Mouse (Mus musculus): Measurements from ENCODE around the gene Stmn1. TPM values are rescaled to one million over a fixed set of nuclear protein-coding genes. Genes with fewer than 3 reads are reported as not detected.

Stmn1 gene
- polyA plus RNA-seq, 1 experiment from 2014 or later = 2,263 TPM

DNA sequence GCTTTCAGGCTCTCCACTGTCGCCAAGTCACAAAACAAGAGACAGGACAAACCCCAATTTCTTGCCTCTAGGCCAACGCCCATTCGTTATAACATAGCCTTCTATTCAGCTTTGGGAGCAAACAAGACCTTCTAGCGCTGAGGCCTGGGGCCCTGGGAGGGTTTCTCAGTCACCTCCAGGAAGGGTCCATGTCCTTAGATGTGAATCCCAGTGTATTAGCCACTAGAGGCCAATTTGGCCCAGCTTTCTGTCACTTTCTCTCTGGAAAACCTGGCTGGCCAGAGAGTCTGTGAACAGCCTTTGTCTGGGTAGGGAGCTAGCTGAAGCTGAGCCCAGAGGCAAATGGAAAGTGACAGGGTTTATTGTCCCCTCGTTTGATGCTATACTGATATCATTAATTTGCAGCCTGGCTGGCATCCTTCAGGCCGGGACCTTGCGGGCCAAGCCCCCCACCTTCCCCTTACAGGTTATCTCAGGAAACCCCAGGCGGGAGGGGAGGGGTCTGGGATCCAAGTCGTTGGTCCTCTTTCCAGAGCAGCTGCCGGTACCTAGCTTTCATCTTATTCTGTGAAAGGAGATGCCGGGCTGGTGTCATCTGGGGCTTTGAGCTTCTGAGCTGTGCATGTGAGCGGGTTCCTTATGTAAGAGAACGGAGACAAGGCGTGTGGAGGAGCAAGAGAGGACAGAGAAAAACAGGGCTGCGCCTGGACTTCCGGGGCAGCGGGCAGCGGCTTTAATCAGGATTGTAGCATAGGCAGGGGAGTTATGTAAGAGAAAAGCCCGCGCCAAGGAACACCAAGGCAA is 17.5 kb upstream of the Stmn1 start:
- Histone ChIP-seq H3K4me1 (ENCODE audit: control insufficient read depth, insufficient read depth, low read length) (peaks cover 9% of the 10 kb centered on the region), H3K27ac (replicated peaks; ENCODE audit: low read depth, low read length) (no peak overlapping the region), H3K4me3 (ENCODE audit: low read depth, low read length) (no peak overlapping the region), H3K9me3 (ENCODE audit: control insufficient read depth, low read length) (no peaks in the 10 kb centered on the region), H3K9ac (ENCODE audit: low read length) (0 out of 2 replicates have a peak overlapping the region, but pooled peaks have one; percentile 12), H3K4me2 (ENCODE audit: low read depth, severe bottlenecking) (peak overlapping the region; percentile 22; the same call in 1 of the 2 replicates), H3K36me3 (ENCODE audit: control insufficient read depth, insufficient read depth, low read length) (no peaks in the 10 kb centered on the region), H3K27me3 (ENCODE audit: control insufficient read depth, insufficient read depth, low read length) (peaks cover 12% of the 10 kb centered on the region)
- DNase-seq (ENCODE audit: low spot score) = peak; percentile 33
- no peak for ATAC-seq (ENCODE audit: insufficient number of reproducible peaks, low FRiP score, low TSS enrichment, low read depth)
- 19% methylated on average over 20 of the region's 20 CpGs for WGBS

DNA sequence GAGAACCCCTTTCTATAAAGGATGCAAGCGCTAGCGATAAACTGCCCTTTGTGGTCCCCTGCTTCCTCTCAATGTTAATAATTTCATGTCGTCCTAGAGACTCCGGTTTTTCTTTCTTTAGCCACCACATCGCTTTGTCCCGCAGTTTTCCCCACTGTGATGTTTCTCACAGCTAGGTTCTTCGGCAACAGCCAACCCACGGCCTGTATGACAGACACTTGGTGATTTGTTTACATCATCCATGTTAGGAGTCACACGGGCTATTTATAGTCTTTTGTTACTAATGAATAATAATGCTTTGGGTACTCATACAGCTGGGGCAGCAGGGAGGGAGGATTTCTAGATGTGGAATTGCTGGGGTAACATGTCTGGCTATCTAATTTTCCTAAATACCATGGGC is 16.6 kb upstream of the Stmn1 start:
- ATAC-seq (ENCODE audit: insufficient number of reproducible peaks, low FRiP score, low TSS enrichment, low read depth) (no peak), DNase-seq (ENCODE audit: low spot score) (no peak)
- Histone ChIP-seq H3K9me3 (ENCODE audit: control insufficient read depth, low read length) (no peaks in the 10 kb centered on the region), H3K4me1 (ENCODE audit: control insufficient read depth, insufficient read depth, low read length) (peaks cover 9% of the 10 kb centered on the region), H3K36me3 (ENCODE audit: control insufficient read depth, insufficient read depth, low read length) (no peaks in the 10 kb centered on the region), H3K9ac (ENCODE audit: low read length) (no peak overlapping the region), H3K4me2 (ENCODE audit: low read depth, severe bottlenecking) (no peak overlapping the region), H3K27me3 (ENCODE audit: control insufficient read depth, insufficient read depth, low read length) (peaks cover 12% of the 10 kb centered on the region), H3K27ac (replicated peaks; ENCODE audit: low read depth, low read length) (no peak overlapping the region), H3K4me3 (ENCODE audit: low read depth, low read length) (no peak overlapping the region)
- WGBS = 73% methylated on average over 9 of the region's 9 CpGs

DNA sequence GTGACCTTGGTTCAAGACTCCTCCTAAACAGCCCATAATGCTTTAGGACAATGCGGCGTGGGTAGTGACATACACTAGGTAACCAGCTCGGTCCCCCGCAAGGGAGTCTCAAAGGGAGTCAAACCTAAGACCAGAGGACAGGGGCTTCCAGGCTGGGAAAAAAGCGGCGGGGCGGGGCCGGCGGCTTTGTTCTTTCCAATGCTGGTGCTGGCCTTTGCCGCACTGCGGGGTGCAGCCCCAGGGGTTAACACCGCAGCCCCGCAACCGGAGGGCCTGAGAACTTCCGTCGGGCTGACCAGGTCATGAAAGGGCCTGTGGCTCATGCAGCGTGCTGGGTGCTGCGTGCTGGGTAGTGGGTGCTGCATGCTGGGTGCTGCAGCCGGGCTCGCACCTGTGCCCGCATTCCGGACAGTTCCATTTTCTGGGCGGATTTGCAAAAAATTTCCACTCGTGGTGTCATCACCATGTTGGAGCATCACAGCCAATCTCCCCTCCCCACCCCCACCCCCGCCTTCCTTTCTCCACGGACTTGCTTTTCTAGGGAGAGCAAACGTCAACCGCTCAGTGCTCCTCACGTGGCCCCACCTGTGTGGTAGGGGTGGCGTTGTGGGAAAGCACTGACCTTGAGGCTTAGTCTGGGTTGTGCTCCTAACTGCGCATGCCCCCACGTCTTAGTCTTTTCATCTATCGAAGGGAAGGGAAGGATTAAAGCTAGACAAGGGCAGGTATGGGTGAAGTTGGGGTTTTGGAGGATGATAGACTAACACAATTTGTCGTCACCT is 14.3 kb upstream of the Stmn1 start:
- H3K4me1 ChIP-seq (ENCODE audit: control insufficient read depth, insufficient read depth, low read length) = peaks cover 9% of the 10 kb centered on the region
- no peak overlapping the region for H3K4me2 ChIP-seq (ENCODE audit: low read depth, severe bottlenecking)
- H3K27me3 ChIP-seq (ENCODE audit: control insufficient read depth, insufficient read depth, low read length) = peaks cover 10% of the 10 kb centered on the region
- H3K9me3 ChIP-seq (ENCODE audit: control insufficient read depth, low read length) = no peaks in the 10 kb centered on the region
- H3K27ac ChIP-seq (replicated peaks; ENCODE audit: low read depth, low read length) = no peak overlapping the region
- no peak for ATAC-seq (ENCODE audit: insufficient number of reproducible peaks, low FRiP score, low TSS enrichment, low read depth)
- WGBS = 25% methylated on average over 34 of the region's 34 CpGs
- no peak for DNase-seq (ENCODE audit: low spot score)
- H3K36me3 ChIP-seq (ENCODE audit: control insufficient read depth, insufficient read depth, low read length) = no peaks in the 10 kb centered on the region
- no peak overlapping the region for H3K4me3 ChIP-seq (ENCODE audit: low read depth, low read length)
- no peak overlapping the region for H3K9ac ChIP-seq (ENCODE audit: low read length)

DNA sequence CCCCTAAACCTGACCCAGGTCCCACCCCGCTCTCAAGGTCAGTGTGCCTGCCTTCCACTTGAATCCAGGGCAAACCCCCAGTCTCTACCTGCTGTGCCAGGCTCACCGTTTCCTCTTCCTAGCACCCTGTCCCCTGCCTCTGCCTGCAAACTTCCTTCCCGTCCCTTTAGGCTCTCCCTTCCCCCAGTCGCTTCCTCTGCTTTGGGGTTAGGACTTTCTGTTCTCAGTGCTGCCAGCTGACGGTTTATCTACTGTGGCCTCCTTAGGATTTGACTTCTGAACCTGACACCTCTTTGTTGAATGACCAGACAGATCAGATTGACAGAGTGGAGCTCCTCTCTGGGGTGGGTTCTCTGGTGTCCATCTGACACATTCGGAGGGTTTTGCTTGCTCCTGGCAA is 12.8 kb upstream of the Stmn1 start:
- Histone ChIP-seq H3K4me1 (ENCODE audit: control insufficient read depth, insufficient read depth, low read length) (peaks cover 5% of the 10 kb centered on the region), H3K4me2 (ENCODE audit: low read depth, severe bottlenecking) (no peak overlapping the region), H3K9ac (ENCODE audit: low read length) (no peak overlapping the region), H3K9me3 (ENCODE audit: control insufficient read depth, low read length) (no peaks in the 10 kb centered on the region), H3K27me3 (ENCODE audit: control insufficient read depth, insufficient read depth, low read length) (peaks cover 10% of the 10 kb centered on the region), H3K36me3 (ENCODE audit: control insufficient read depth, insufficient read depth, low read length) (no peaks in the 10 kb centered on the region), H3K4me3 (ENCODE audit: low read depth, low read length) (no peak overlapping the region), H3K27ac (replicated peaks; ENCODE audit: low read depth, low read length) (no peak overlapping the region)
- DNase-seq (ENCODE audit: low spot score) = no peak
- no peak for ATAC-seq (ENCODE audit: insufficient number of reproducible peaks, low FRiP score, low TSS enrichment, low read depth)
- 39% methylated on average over 6 of the region's 6 CpGs for WGBS

DNA sequence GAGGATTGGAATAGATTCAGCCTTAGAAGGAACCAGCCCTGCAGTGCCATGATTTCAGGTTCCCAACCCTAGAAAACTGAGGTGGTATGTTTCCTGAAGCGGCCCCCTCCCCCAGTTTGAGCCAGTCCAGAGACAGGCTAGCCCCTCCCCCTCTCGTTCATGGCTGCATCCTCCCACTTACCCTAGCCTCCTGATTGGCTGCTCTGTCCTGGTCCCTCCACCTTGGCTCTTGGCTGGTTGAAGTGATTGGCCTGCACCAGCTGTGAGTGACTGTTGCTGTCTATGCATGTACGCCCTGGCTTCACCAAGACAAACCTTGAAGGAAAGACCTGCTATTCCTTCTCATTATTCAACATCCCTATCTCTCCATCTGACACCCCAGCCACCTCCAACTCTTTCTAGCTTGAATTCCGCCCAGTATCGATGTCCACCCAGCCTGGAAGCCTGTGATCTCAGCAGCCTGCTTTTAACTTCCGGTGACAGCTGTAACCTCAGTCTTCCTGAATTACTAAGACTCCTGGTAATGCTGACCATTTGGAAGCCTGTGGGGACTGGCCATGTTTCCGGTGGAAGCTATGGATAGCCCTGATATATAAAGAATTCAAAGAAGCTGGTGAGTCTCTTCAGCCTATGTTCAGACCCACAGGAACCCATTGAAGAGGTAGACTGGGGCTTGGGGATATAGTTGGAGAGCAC is 10.8 kb upstream of the Stmn1 start:
- H3K27ac ChIP-seq (replicated peaks; ENCODE audit: low read depth, low read length) = no peak overlapping the region
- 46% methylated on average over 7 of the region's 7 CpGs for WGBS
- H3K9ac ChIP-seq (ENCODE audit: low read length) = no peak overlapping the region
- DNase-seq (ENCODE audit: low spot score) (no peak), ATAC-seq (ENCODE audit: insufficient number of reproducible peaks, low FRiP score, low TSS enrichment, low read depth) (no peak)
- no peaks in the 10 kb centered on the region for H3K9me3 ChIP-seq (ENCODE audit: control insufficient read depth, low read length)
- peaks cover 10% of the 10 kb centered on the region for H3K27me3 ChIP-seq (ENCODE audit: control insufficient read depth, insufficient read depth, low read length)
- H3K4me2 ChIP-seq (ENCODE audit: low read depth, severe bottlenecking) = no peak overlapping the region
- no peaks in the 10 kb centered on the region for H3K4me1 ChIP-seq (ENCODE audit: control insufficient read depth, insufficient read depth, low read length)
- no peaks in the 10 kb centered on the region for H3K36me3 ChIP-seq (ENCODE audit: control insufficient read depth, insufficient read depth, low read length)
- H3K4me3 ChIP-seq (ENCODE audit: low read depth, low read length) = no peak overlapping the region

DNA sequence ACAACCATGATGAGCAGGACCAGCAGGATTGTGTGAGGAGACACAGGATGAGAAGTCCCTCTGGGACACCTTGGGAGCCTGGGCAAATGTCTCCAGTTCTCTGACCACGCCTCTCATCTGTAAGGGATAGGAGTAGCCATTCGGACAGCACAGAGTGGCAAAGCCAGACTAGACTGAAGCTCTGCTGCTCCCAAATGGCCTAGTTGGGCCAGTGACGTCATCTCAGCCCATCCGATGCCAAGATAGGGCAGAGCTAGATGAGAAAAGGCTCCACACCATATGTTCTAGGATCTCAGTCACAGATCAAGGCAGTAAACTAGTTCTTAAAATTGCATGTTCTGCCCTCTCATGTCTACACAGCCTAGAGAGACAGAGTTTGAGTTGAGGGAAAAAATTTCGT is 9.3 kb upstream of the Stmn1 start:
- Histone ChIP-seq H3K9me3 (ENCODE audit: control insufficient read depth, low read length) (no peaks in the 10 kb centered on the region), H3K4me3 (ENCODE audit: low read depth, low read length) (no peak overlapping the region), H3K9ac (ENCODE audit: low read length) (no peak overlapping the region), H3K27ac (replicated peaks; ENCODE audit: low read depth, low read length) (no peak overlapping the region), H3K4me2 (ENCODE audit: low read depth, severe bottlenecking) (no peak overlapping the region), H3K27me3 (ENCODE audit: control insufficient read depth, insufficient read depth, low read length) (peaks cover 6% of the 10 kb centered on the region), H3K4me1 (ENCODE audit: control insufficient read depth, insufficient read depth, low read length) (no peaks in the 10 kb centered on the region), H3K36me3 (ENCODE audit: control insufficient read depth, insufficient read depth, low read length) (no peaks in the 10 kb centered on the region)
- 79% methylated on average over 5 of the region's 5 CpGs for WGBS
- ATAC-seq (ENCODE audit: insufficient number of reproducible peaks, low FRiP score, low TSS enrichment, low read depth) (no peak), DNase-seq (ENCODE audit: low spot score) (no peak)

DNA sequence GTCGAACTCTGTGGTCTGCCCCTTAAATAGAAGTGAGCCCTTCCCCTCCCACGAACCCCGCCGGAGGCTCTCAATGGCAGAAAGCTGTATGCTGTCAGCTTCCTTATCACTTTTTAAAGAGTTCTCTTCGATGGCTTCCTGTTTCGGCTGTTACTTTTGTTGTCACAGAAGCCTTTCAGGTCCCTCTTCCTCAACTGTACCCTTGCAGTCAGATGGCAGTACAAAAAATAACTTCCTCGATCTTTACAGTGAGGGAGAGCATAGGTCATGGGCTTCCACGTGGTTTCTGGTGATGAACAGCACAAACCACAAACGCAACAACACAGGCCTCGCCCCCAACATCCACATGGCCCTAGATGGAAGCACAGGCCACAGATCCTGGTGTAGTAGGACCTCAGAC is 7.8 kb upstream of the Stmn1 start:
- no peak overlapping the region for H3K4me3 ChIP-seq (ENCODE audit: low read depth, low read length)
- H3K4me2 ChIP-seq (ENCODE audit: low read depth, severe bottlenecking) = no peak overlapping the region
- 86% methylated on average over 10 of the region's 10 CpGs for WGBS
- no peak overlapping the region for H3K9ac ChIP-seq (ENCODE audit: low read length)
- no peaks in the 10 kb centered on the region for H3K36me3 ChIP-seq (ENCODE audit: control insufficient read depth, insufficient read depth, low read length)
- H3K9me3 ChIP-seq (ENCODE audit: control insufficient read depth, low read length) = no peaks in the 10 kb centered on the region
- ATAC-seq (ENCODE audit: insufficient number of reproducible peaks, low FRiP score, low TSS enrichment, low read depth) = no peak
- no peaks in the 10 kb centered on the region for H3K27me3 ChIP-seq (ENCODE audit: control insufficient read depth, insufficient read depth, low read length)
- DNase-seq (ENCODE audit: low spot score) = no peak
- H3K4me1 ChIP-seq (ENCODE audit: control insufficient read depth, insufficient read depth, low read length) = no peaks in the 10 kb centered on the region
- H3K27ac ChIP-seq (replicated peaks; ENCODE audit: low read depth, low read length) = no peak overlapping the region

DNA sequence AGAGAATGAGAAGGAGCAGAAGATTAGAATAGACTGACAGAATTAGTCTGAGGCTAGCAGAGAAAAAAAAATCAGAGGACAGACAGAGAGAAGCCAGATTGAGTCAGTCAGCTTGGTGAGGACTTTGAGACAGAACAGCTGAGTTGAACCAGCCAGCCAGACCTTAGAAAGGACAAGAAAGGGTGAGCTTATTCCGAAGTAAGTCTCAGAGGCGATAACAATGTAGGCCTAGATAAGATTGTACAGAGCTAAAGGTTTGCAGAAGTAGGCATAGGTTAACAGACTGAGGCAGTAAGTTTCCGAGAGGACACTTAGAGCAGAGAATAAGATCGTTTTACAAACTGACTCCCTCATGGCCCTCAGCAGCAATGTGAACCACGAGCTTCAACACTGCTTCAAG is 6.9 kb upstream of the Stmn1 start:
- DNase-seq (ENCODE audit: low spot score) (no peak), ATAC-seq (ENCODE audit: insufficient number of reproducible peaks, low FRiP score, low TSS enrichment, low read depth) (no peak)
- Histone ChIP-seq H3K36me3 (ENCODE audit: control insufficient read depth, insufficient read depth, low read length) (no peaks in the 10 kb centered on the region), H3K9me3 (ENCODE audit: control insufficient read depth, low read length) (no peaks in the 10 kb centered on the region), H3K9ac (ENCODE audit: low read length) (no peak overlapping the region), H3K4me1 (ENCODE audit: control insufficient read depth, insufficient read depth, low read length) (no peaks in the 10 kb centered on the region), H3K27me3 (ENCODE audit: control insufficient read depth, insufficient read depth, low read length) (no peaks in the 10 kb centered on the region), H3K27ac (replicated peaks; ENCODE audit: low read depth, low read length) (no peak overlapping the region), H3K4me2 (ENCODE audit: low read depth, severe bottlenecking) (no peak overlapping the region), H3K4me3 (ENCODE audit: low read depth, low read length) (no peak overlapping the region)
- 73% methylated on average over 5 of the region's 5 CpGs for WGBS

Measured in limb, embryonic 11.5 days (tissue).